Mouse (Mus musculus) hindbrain, embryonic 14.5 days (tissue): ENCODE measurements at regions not wholly inside any gene's neighbourhood (a gene's known extent, or its start where the extent isn't known, plus 50 kb on each side); places are given as distances from the start of the nearest gene placed in this dataset.

Experiments used
- ATAC-seq: fragments of 200-750 bp; cut with Nextera tagmentation; 2 replicates; pipeline ENCODE4 v1.8.0; 2017; ENCODE audit warnings: moderate number of reproducible peaks, mild to moderate bottlenecking, moderate TSS enrichment, moderate library complexity; ENCODE audit not compliant: low FRiP score
- DNase-seq: peaks from one replicate; pipeline ENCODE4 v3.0.0-alpha.2; 2015; ENCODE audit warnings: low spot score
- H3K27ac ChIP-seq: fragments of 300-500 bp; sonication (generic); 2 replicates; pipeline ENCODE4 v1.5.1; 2014; ENCODE audit warnings: mild to moderate bottlenecking, moderate library complexity
- H3K27me3 ChIP-seq: fragments of 300-500 bp; sonication (generic); 2 replicates; pipeline ENCODE4 v1.6.1; 2014; ENCODE audit warnings: mild to moderate bottlenecking, low read length, mixed read lengths; ENCODE audit not compliant: control insufficient read depth, insufficient read depth
- H3K36me3 ChIP-seq: fragments of 300-500 bp; sonication (generic); replicated peaks from 2 replicates; pipeline ENCODE4 v1.6.1; 2014; ENCODE audit not compliant: control insufficient read depth, insufficient read depth
- H3K4me1 ChIP-seq: fragments of 300-500 bp; sonication (generic); replicated peaks from 2 replicates; pipeline ENCODE4 v1.6.1; 2014; ENCODE audit warnings: antibody characterized with exemption, low read length, mixed read lengths; ENCODE audit not compliant: control insufficient read depth, insufficient read depth
- H3K4me2 ChIP-seq: fragments of 300-500 bp; sonication (generic); replicated peaks from 2 replicates; pipeline ENCODE4 v1.6.1; 2014; ENCODE audit warnings: mild to moderate bottlenecking, moderate library complexity
- H3K4me3 ChIP-seq: fragments of 300-500 bp; sonication (generic); replicated peaks from 2 replicates; pipeline ENCODE4 v1.5.1; 2014; ENCODE audit warnings: mild to moderate bottlenecking, low read length
- H3K9ac ChIP-seq: fragments of 300-500 bp; sonication (generic); 2 replicates; pipeline ENCODE4 v1.6.1; 2014
- H3K9me3 ChIP-seq: fragments of 300-500 bp; sonication (generic); 2 replicates; pipeline ENCODE4 v1.6.1; 2016; ENCODE audit warnings: low read length; ENCODE audit not compliant: control insufficient read depth
- WGBS: fragments of 180-500 bp; shearing (Covaris S2); extraction: QIAGEN DNeasy Blood & Tissue Kit; methylation state at CpG from one replicate; pipeline ENCODE4 v1.1.7; 2014; 5-methylcytosine and 5-hydroxymethylcytosine counted together

DNA sequence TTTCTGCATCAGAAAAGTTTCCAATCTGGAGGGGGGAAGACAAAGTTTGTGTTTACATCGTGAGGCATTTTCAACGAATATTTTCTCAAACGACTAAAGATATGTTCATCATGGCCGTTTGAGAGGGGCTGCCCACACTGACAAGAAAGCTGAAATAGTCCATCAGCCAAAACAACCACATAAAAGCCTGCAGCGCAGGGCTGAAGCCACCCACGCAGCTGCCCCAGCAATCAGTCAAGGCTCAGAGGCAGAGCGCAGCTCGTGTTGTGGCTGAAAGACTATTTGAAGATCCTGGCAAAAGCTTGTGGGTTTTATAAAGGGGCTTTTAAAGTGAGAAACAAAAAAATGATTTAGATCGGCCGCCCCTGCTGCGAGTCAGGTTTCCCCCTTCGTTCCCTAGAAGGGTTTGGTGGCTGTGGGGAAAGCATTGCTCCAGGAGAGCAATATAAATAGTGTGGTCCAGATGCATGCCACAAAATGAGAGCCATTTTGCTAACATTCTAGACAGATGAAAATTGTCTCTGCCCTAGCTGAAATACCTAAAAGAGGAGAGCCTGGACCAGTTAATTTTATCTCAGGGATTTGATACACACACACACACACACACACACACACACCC is 105.0 kb upstream of the Otud4 start:
- H3K4me1 ChIP-seq = no peaks in the 10 kb centered on the region
- no peak overlapping the region for H3K9ac ChIP-seq
- H3K4me3 ChIP-seq = no peak overlapping the region
- DNase-seq (no peak), ATAC-seq (no peak)
- H3K4me2 ChIP-seq = no peak overlapping the region
- no peaks in the 10 kb centered on the region for H3K27me3 ChIP-seq
- H3K36me3 ChIP-seq = no peaks in the 10 kb centered on the region
- H3K27ac ChIP-seq = no peak overlapping the region
- WGBS = 75% methylated on average over 12 of the region's 12 CpGs
- no peaks in the 10 kb centered on the region for H3K9me3 ChIP-seq

DNA sequence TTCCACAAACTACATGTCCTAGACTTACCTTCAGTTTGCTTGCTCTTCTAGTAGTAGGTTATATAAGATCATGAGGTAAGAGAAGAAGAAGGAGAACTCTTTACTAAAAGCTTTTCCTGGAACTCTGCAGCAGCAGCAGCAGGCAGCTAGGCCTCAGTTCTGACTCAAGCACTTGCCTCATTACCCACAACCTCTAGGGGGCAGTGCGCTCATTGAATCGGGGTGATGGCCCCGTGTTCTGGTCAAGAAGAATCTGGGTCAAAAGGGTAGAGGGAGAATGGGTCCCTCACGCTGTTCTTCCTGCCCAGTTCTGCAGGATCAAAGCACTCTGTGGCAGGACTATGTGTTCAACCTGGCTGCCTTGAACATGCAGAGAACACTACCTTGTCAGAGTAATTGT is 109.9 kb upstream of the Otud4 start:
- no peak overlapping the region for H3K9ac ChIP-seq
- no peak overlapping the region for H3K4me3 ChIP-seq
- no peak for ATAC-seq
- no peak overlapping the region for H3K27ac ChIP-seq
- DNase-seq = no peak
- 30% methylated on average over 4 of the region's 4 CpGs for WGBS
- no peaks in the 10 kb centered on the region for H3K9me3 ChIP-seq
- H3K36me3 ChIP-seq = no peaks in the 10 kb centered on the region
- H3K27me3 ChIP-seq = no peaks in the 10 kb centered on the region
- H3K4me1 ChIP-seq = no peaks in the 10 kb centered on the region
- H3K4me2 ChIP-seq = no peak overlapping the region

DNA sequence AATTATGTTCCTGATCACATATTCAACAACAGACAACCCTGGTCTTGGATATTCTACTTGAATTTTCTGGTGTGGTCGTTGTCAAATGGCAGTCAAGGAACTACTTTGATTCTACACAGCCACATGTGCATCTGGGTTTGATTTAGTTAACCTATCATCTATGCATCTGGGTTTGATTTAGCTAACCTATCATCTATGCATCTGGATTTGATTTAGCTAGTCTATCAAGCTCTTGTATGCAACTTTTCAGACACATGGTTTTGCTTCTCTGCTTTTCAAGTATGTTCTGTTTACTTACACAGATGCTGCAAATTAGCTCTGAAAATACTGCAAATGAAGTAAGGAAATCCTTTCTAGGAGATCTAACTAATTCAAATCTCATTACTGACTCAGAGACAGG is 117.4 kb upstream of the Otud4 start:
- H3K9ac ChIP-seq = no peak overlapping the region
- H3K4me2 ChIP-seq = no peak overlapping the region
- no peaks in the 10 kb centered on the region for H3K36me3 ChIP-seq
- ATAC-seq (no peak), DNase-seq (peak; percentile 55)
- 67% methylated on average over 1 of the region's 1 CpGs for WGBS
- H3K4me3 ChIP-seq = no peak overlapping the region
- no peaks in the 10 kb centered on the region for H3K4me1 ChIP-seq
- no peak overlapping the region for H3K27ac ChIP-seq
- H3K9me3 ChIP-seq = no peaks in the 10 kb centered on the region
- H3K27me3 ChIP-seq = no peaks in the 10 kb centered on the region

DNA sequence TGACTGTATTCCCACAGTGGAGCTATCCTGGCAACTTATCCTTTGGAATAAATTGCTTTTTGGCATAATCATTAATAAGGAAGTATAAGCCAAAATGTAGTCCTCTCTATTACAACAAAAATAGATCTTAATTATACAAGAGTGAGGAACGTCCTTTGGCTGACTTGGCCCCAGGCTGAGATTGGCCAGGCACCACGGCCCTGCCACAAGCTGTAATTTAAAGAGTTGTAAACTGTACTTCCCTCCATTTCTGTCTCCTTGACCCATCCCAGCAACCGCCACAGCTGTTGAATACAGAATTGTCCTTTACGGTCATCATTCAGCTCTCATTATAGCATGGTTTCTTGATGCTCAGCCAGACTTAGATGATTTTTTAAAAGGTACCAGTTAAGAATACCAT is 119.6 kb upstream of the Smad1 start:
- Histone ChIP-seq H3K27ac (no peak overlapping the region), H3K9me3 (no peaks in the 10 kb centered on the region), H3K4me1 (no peaks in the 10 kb centered on the region), H3K9ac (no peak overlapping the region), H3K4me3 (no peak overlapping the region), H3K27me3 (no peaks in the 10 kb centered on the region), H3K36me3 (no peaks in the 10 kb centered on the region), H3K4me2 (no peak overlapping the region)
- DNase-seq = no peak
- ATAC-seq = no peak
- 89% methylated on average over 4 of the region's 4 CpGs for WGBS

DNA sequence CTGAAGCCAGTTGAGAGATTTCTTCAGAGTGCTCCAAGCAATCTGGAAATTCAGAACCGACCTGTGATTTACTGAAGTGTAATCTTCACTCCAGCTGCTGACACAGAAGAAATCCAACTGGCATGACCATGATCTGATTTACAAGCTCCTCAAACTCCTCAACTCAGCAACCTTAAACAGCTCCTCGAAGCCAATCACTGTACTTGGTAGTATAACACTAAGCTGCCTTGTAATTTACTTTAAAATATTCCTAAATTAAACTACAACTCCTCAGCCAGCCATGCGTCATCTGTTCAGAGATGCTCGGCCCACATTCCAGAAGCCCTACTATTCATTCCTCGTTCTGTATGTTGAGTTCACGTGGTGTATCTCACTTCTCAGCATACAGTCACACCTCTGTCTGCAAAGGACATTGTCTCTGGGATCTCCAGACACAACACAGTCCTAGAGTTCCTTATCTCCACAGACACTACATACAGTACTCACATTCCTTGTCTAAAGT is 116.0 kb upstream of the Smad1 start:
- no peaks in the 10 kb centered on the region for H3K9me3 ChIP-seq
- no peak overlapping the region for H3K4me2 ChIP-seq
- no peak for DNase-seq
- no peak overlapping the region for H3K27ac ChIP-seq
- WGBS = 90% methylated on average over 6 of the region's 6 CpGs
- no peak for ATAC-seq
- H3K9ac ChIP-seq = no peak overlapping the region
- H3K36me3 ChIP-seq = no peaks in the 10 kb centered on the region
- no peak overlapping the region for H3K4me3 ChIP-seq
- H3K4me1 ChIP-seq = no peaks in the 10 kb centered on the region
- H3K27me3 ChIP-seq = no peaks in the 10 kb centered on the region

DNA sequence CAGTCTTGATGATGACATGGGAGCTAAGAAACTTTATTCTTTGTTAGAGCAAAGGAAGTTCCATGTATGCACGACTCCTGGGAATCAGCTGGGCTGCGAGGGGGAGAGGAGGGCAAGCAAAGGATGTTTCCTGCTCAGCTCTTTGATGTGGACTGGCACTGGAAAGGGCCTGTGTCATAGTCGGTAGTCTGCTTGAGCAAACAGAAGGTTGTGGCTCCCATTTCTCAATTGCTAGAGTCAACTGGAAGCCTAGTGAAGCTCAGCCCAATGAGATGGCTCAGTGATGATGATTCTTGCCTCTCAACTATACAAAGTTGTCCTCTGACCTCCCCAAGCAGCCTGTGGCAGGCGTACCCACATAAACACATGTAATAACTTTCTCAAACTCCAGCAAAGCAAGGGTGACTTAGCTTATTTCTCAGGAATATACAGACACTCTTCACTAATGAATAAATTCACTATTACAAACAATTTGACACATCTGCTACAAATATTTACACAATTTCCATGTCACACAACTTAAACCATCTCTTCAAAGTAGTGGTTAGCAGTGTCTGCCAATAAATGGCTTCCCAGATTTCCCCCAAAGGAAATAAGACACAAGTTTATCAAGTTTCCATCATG is 115.4 kb upstream of the Smad1 start:
- H3K27me3 ChIP-seq = no peaks in the 10 kb centered on the region
- H3K4me3 ChIP-seq = no peak overlapping the region
- H3K36me3 ChIP-seq = no peaks in the 10 kb centered on the region
- no peak overlapping the region for H3K9ac ChIP-seq
- no peak overlapping the region for H3K27ac ChIP-seq
- H3K4me1 ChIP-seq = no peaks in the 10 kb centered on the region
- H3K9me3 ChIP-seq = no peaks in the 10 kb centered on the region
- ATAC-seq (no peak), DNase-seq (no peak)
- WGBS = 82% methylated on average over 4 of the region's 4 CpGs
- no peak overlapping the region for H3K4me2 ChIP-seq

DNA sequence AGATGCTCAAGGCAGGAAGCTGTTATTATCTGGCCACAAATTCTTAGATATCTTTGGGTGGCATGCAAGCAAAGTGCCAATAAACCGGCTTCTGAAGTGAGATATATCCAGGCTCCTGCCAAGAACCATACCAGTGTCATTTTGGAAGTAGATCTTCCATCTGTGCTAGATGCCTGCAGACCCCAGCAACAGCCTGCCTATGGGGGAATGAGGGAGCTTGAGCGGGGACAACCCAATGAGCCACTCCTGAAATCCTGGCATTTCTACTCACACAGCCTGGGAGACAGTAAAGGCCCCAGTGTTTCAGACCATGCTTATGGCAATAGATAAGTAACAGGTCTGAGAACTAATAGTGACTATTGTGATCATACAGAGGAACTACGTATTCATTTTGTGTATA is 109.3 kb upstream of the Smad1 start:
- ATAC-seq = no peak
- WGBS = 97% methylated on average over 3 of the region's 3 CpGs
- Histone ChIP-seq H3K36me3 (no peaks in the 10 kb centered on the region), H3K27me3 (no peaks in the 10 kb centered on the region), H3K4me3 (no peak overlapping the region), H3K4me2 (no peak overlapping the region), H3K9me3 (no peaks in the 10 kb centered on the region), H3K4me1 (no peaks in the 10 kb centered on the region), H3K9ac (no peak overlapping the region), H3K27ac (no peak overlapping the region)
- no peak for DNase-seq

DNA sequence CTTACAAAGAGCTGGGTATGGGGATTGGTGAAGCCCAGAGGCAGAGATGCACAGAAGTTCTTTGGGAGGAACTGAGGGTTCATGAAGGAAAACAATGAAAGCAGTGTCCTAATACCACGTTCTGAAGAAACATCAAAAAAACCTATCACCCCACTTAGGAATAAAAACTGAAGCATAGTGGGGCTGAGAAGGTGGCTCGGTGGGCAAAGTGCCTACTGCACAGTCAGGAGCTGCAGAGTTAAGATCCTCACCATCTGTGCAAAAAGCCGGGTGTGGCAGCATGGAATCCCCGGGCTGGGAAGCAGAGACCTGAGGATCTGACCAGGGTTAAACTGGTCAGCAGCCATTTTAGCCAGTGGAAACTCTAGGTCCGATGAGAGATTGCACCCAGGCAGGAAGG is 106.1 kb upstream of the Smad1 start:
- Histone ChIP-seq H3K9me3 (no peaks in the 10 kb centered on the region), H3K4me1 (no peaks in the 10 kb centered on the region), H3K36me3 (no peaks in the 10 kb centered on the region), H3K4me2 (no peak overlapping the region), H3K27me3 (no peaks in the 10 kb centered on the region), H3K9ac (no peak overlapping the region), H3K27ac (no peak overlapping the region), H3K4me3 (no peak overlapping the region)
- 81% methylated on average over 5 of the region's 5 CpGs for WGBS
- ATAC-seq (no peak), DNase-seq (no peak)

DNA sequence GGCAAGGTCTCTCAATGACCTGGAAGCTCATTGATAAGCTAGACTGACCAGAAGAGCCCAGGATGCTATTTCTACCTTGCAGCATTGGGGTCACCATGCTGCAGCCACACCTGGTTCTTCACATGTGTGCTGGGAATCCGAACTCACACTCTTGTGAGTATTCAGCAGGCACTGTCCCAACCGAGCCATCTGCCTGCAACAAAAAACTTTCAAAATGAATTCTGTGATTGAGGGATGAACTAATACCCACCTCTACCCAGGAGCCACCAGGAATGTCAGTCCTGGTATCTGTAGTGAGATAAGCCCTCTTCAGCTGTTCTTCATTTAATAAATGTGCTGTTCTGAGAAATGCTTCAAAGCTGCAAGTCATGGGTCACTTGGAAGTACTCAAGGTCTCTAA is 104.6 kb upstream of the Smad1 start:
- DNase-seq = no peak
- H3K36me3 ChIP-seq = no peaks in the 10 kb centered on the region
- no peak overlapping the region for H3K27ac ChIP-seq
- H3K9ac ChIP-seq = no peak overlapping the region
- WGBS = 97% methylated on average over 2 of the region's 2 CpGs
- no peak overlapping the region for H3K4me2 ChIP-seq
- no peaks in the 10 kb centered on the region for H3K9me3 ChIP-seq
- no peak for ATAC-seq
- H3K4me3 ChIP-seq = no peak overlapping the region
- H3K27me3 ChIP-seq = no peaks in the 10 kb centered on the region
- no peaks in the 10 kb centered on the region for H3K4me1 ChIP-seq

DNA sequence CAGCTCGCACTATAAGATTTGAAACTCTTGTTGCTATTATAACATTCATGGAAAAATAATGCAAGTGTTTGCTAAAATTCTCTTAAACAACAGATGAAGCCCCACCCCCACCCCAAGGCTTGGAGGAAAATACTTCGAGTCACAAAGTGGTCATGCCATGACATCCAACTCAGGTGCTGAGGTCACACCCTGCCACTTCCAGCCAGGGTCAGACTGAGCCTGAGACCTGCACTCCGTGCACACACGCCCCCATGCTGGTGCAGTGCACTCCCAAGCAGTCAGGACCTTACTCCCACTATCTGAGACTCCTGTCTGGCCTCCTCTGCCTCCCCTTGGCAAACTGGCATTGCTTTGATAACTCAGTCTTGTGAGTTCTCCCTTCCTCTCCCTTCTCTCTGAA is 102.7 kb upstream of the Smad1 start:
- no peaks in the 10 kb centered on the region for H3K36me3 ChIP-seq
- H3K4me2 ChIP-seq = no peak overlapping the region
- no peak overlapping the region for H3K9ac ChIP-seq
- H3K27me3 ChIP-seq = no peaks in the 10 kb centered on the region
- no peaks in the 10 kb centered on the region for H3K9me3 ChIP-seq
- no peaks in the 10 kb centered on the region for H3K4me1 ChIP-seq
- no peak for DNase-seq
- no peak for ATAC-seq
- H3K4me3 ChIP-seq = no peak overlapping the region
- no peak overlapping the region for H3K27ac ChIP-seq
- 73% methylated on average over 4 of the region's 4 CpGs for WGBS
